Mouse (Mus musculus): ENCODE data around the gene Alkbh3. TPM values are rescaled to one million over a fixed set of nuclear protein-coding genes. Genes with fewer than 3 reads are reported as not detected.

Gene Alkbh3
- total RNA-seq, 2 experiments from 2014 or later = 38.6 to 53.1 TPM

DNA sequence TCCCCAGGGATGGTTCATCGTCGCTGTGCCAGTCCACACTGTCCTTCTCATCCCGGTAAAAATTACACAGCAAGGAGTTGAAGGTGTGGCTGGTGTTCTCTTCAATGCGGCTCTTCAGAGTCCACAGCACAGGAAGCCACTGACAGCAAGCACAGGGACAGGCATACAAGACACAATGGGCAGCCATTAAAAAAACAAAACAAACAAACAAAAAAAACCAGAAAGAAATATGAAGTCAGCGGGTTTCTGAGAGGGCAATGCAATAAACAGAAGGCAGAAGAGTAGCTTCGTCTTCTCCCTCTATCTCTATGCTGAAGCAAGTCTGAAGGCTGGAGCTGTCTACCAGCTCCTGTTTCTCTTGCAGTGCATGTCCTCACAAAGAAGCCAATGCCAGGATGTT lies 14.4 kb downstream of the Alkbh3 start, which contains the start of gene Gm27027:
TSS of gene Gm27027 (minus strand) at position 101 of the 400 bp plus-strand sequence.
- no peak for DNase-seq

- DNase-seq = no peak
These were observed 17.8 kb downstream of the Alkbh3 start for GRCm38 (mm10) chr2:93992810-93993209.

GRCm38 (mm10) chr2:93992259-93992658 lies 18.3 kb downstream of the Alkbh3 start:
- DNase-seq = peak; percentile 20 to 37

- no peak for DNase-seq
These were observed 19.3 kb downstream of the Alkbh3 start for GRCm38 (mm10) chr2:93991336-93991735.

GRCm38 (mm10) chr2:93988440-93988839 lies 22.2 kb downstream of the Alkbh3 start:
- no peak for DNase-seq

DNA sequence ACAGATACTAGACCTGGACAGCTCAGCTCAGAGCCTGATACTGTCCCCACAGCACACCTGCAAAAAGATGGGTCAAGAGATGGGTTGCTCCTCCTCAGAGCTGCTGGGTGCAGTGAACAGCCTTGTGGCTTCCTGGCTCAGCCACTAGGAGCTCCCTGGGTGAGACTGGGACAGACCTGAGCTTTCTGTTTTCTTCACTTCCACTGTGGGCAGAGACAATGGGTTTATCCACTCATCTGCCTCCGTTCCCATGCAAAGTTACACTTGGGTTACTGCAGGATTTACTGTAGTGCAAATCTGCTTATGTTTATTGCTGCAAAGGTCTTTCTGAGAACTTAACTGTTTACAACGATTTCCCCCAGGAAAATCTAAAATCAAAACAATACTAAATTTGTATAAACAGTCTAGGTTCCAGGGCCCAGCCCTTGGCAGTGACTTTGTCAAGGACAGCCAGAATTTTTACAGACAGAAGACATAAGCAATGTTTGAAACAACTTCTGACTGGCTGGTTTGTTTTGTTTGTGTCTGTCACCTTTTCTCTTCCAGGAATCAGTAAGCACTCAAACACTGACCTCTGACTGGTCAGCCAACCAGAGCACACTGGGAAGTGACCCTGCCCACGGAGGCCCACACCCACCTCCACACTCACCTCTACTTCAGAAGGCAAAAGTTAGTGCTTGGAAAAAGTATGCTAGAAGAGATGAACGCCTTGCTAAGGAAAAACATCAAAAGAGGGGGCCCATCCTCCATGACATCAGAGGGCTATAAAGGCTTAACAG lies 28.0 kb downstream of the Alkbh3 start:
- no peak for DNase-seq

DNA sequence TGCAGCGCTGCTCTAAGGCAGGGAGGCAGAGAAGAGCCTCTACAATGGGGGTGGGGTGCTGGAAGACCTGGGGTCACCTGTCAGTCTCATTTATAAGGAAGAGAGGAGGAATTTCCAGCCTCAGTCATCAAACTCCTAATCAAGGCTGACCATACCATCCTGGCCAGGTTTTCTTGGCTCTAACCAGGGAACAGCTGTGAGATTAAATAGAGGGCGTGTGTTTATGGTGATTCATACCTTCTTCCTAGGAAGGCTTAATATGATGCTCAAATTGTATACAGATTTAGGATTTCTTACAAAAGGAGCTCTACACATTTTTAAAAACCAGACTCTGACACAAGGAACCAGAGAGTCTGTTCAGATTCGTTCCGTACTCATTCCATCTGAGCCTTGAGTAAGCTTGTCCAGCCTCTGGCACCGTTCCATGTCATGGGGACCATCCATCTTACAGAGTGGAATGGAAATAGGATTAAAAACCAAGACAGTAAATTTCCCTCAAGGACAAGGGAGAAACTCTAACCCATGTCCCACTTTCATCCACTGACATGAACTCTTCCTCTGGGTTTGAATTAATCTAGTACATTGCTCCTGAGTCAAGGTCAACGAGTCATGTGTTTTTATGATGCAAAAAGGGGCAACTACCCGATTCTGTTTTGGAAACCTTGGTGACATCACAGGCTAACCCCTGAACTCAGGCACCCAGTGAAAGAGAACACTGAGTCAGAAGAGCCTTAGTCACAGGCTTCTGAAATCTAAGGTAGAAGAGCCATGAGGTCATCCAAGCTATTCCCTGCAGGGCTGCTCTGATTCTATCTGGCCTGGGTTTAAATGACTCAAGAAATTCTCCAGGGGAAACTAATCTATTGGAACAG lies 31.1 kb downstream of the Alkbh3 start:
- DNase-seq = peak; percentile 74 to 78

DNA sequence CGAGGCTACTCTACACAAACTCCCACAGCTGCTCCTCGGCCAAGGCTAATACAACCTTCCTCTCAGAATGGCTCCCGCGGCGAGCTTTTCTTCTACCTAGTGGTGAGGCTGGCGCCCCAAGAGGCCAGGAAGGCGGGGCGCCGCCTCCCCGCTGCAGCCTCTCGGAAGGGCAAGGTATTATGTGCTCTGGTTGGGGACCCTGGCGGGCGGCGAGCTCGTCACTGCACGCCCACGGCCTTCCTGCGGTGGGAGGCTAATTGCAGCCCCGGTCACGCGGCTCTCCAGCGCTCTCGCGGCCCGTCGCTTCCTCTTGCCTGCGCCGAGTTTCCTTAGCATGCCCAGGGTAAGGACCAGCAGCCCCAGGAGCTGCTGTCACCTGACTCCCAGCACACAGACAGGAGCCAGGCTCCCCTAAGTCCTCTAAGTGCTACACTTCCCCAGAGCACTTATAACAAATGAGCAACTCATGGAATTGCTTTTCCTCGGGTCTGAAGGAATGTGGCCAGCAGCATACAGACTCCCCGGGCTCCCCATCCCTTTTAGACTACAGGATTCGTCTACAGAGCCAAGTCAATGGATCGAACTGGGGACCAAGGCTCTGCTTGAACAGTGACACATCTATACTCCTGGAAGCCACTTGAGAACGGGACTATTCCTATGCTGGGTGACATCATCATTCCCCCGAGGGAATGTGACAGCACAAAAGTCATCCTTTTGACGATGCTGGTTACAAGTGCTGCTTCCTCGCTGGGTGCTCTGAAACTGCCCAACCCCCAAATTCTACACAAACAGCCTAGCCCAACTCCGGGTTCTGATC lies 34.0 kb downstream of the Alkbh3 start:
- peak; percentile 67 to 74 for DNase-seq

DNA sequence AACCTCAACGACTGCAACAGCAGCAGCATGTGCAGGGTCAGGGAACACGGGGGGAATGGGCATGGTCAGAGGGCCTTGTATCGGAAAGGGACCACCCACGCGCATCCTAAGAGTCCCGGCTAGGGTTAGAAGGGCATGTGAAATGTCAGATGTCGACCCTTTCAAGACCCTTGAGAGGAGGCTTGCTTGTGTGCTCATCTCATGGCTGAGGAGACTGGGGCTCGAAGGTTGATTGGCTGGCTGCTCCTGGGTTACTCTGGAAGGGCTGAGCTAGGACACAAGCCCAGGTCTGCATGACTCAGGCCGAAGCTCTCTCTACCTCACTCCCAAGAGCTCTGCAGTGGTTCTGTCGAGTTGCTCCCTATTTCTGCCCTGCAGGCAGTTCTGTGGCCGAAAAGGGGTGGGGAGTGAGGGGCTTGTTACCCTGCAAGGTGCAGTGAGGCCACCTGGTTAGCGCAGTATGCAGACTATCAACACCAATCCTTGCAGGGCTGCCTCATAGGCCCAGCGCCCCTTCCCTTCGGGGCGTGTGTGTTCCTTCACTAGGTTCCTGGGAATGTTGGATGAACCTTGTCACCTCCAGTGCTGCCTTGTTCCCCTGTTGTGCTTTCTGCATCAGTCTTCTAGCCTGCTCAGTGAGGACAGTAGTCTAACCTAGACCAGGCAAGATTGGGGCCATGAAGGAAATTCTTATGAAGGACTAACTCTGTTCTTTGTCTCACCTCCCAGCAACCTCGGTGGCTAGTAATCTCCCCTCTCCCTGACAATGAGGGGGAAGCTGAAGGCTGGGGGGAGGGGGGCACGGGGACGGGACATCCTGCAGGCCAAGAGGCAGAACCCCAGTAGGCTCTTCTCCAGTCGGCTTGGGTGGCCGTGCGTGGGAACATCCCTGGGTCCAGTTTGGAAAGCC lies 34.8 kb downstream of the Alkbh3 start:
- no peak for DNase-seq

DNA sequence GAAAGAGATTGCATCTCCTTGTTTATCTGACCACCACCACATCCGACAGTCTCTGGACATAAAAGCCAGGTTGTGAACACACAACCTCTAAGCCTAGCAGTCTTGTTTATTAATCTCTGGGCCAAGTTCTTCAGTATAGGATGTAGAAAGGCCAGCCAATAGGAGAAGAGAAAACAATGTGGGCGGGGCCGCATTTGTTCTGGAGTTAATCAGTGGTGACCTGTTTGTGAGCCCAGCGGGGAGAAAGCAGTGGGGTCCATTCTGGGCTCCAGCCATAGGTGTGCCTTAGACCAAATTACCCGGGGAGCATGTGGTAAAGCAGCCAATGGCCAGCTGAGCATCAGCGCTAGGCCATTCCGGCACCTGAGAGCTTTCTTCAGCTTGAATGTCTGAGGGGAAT lies 35.6 kb downstream of the Alkbh3 start:
- no peak for DNase-seq

DNA sequence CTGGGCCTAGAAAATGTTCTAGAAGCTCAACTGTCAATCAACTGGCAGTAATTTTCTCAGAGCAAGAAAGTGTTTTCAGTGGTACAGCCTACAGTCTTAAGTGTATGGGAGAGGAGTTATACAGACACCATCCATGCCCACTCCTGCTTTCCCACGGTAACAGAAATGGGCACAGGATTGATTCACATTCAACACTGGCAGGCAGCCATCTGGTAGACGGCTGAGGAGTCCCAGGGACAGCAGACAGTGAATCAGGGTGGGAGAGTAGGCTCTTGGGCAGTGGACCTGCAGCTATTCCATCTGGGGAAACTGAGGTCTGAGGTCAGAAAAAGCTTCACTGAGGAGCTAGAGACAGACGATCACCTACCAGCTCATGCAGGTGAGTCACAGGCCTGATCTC lies 39.0 kb downstream of the Alkbh3 start:
- no peak for DNase-seq

DNA sequence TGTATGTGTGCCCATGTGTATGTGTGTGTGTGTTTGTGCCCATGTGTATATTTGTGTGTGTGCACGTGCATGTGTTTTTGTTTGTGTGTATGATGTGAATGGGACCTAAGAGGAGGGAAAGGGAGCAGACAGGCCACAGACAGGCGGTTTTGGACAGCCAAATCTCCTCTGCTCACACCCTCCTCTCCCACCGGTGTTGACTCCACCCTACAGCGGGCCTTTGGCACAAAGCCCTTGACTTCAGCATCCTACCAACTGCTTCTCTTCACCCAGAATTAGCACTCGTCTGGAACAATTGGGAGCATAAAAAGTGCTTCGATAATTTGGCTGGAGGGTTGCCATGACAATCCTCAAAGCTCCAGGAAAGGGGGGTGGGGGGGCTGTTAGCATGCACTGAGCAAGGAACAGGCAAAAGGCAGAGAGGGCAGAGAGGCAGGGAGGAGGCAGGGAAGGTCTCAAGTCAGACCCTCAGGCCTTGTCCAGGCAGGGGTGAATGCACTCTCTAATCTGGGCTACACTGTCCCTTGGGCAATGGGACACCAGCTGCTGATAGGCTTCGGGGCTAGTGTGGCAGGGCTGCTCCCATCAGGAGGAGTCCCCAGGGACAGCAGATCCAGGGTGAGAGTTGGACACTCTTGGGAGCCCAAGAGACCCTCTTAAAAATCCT lies 46.0 kb downstream of the Alkbh3 start:
- DNase-seq = no peak

DNA sequence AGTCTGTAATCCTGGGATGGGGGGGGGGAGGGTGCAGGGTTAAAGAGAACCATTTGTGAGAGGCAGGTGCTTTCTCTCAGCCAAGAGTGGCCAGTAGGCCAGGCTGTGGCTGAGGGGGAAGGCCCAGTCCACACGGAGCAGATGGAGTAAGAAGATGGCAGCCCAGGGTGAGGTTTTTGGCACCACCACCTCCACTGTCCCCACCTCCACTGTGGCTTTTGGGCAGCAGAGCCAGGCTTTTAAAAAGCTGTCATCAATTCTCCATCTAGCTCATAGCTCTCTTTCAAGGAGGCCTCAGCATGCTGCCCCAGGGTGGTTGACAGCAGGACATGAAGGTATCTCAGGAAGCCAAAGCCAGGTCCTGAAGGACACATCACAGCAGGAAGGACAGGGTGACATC lies 46.8 kb downstream of the Alkbh3 start:
- DNase-seq = no peak

DNA sequence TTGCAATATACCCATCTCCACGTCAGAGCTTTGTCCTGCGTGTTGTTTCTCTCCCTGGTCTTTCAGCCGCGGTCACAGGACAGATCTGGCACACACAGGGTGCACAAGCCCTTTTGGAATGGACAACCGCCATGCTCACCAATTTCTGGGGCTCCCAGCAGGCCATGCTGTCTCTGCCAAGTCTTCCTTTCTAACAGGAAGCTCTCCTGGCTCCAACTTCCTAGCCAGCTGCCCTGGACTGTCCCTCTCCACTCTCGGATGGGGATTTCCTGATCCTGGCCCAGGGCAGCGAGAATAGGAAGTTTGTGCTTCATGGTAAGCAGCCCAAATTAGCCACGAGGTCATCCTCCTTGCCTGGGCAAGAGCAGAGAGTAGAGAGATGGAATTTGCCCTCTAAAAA lies 48.9 kb downstream of the Alkbh3 start:
- peak in 1 of 2 experiments; percentile 45 for DNase-seq

GRCm38 (mm10) chr2:93959346-93959745 lies 51.3 kb downstream of the Alkbh3 start:
- no peak for DNase-seq

GRCm38 (mm10) chr2:93958216-93958615 lies 52.4 kb downstream of the Alkbh3 start:
- no peak for DNase-seq

DNA sequence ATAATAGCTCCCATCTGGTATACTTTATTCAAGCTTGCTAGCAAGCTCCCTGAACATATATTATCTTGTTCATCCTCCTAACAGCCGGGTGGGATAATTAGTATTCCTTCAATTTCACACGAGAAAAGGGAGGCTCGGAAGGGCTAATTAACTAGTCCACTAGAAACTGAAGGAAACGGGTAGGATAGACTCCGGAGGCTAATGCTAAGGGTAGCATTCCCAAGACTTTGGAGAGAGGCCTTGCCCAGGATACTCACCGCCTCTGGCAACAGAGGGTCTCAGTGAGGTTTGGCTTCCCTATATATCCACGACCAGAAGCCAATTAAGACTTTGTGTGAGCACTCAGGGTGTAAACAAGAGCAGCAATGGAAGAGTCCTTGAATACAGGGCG lies 52.8 kb downstream of the Alkbh3 start:
- DNase-seq = no peak

- peak; percentile 91 for DNase-seq
These were observed 53.5 kb downstream of the Alkbh3 start, which contains the start of gene Gm13889 for GRCm38 (mm10) chr2:93956908-93957784. TSS of gene Gm13889 (minus strand) at chr2:93957201.

DNA sequence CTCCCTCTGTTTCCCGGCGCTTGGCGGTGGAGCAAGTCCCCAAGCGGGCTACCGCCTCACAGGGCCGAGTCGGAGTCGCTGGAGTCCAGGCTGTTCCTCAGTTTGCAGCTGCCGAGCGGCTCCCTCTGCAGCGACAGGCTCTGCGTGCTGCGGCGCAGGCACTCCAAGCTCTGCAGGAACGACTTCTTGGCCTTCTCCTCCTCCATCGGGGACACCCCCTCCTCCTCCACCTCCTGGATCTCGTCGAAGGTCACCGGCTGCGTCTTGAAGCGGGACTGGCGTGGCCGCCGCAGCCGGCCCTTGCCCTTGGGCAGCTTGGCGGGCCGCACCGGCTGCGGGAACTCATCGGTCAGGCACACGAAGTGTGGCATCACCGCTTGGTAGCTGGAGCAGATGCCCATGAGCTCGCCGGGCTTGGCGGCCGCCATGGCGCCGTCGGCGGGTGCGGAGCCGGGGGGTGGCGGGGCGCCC lies 54.2 kb downstream of the Alkbh3 start:
- peak; percentile 65 to 74 for DNase-seq
